Mouse (Mus musculus) forebrain, embryonic 11.5 days (tissue): ENCODE measurements around the gene Nmnat3. TPM values are rescaled to one million over a fixed set of nuclear protein-coding genes. Genes with fewer than 3 reads are reported as not detected.

ENCODE experiments used
- ATAC-seq: fragments of 200-750 bp; cut with Nextera tagmentation; replicated peaks from 2 replicates; pipeline ENCODE4 v1.8.0; 2017; ENCODE audit warnings: moderate TSS enrichment; ENCODE audit not compliant: low FRiP score
- DNase-seq: peaks from one replicate; pipeline ENCODE4 v3.0.0-alpha.2; 2017; ENCODE audit warnings: low spot score
- H3K27ac ChIP-seq: fragments of 300-500 bp; sonication (generic); 2 replicates; pipeline ENCODE4 v1.5.1; 2014; ENCODE audit warnings: low read depth, low read length
- H3K27me3 ChIP-seq: fragments of 300-500 bp; sonication (generic); 2 replicates; pipeline ENCODE4 v1.6.1; 2014; ENCODE audit warnings: mild to moderate bottlenecking, low read length, mixed read lengths; ENCODE audit not compliant: control insufficient read depth, insufficient read depth
- H3K36me3 ChIP-seq: fragments of 300-500 bp; sonication (generic); 2 replicates; pipeline ENCODE4 v1.6.1; 2014; ENCODE audit warnings: mild to moderate bottlenecking, low read length, moderate library complexity, mixed read lengths; ENCODE audit not compliant: control insufficient read depth, insufficient read depth
- H3K4me1 ChIP-seq: fragments of 300-500 bp; sonication (generic); replicated peaks from 2 replicates; pipeline ENCODE4 v1.6.1; 2014; ENCODE audit warnings: low read length, mixed read lengths; ENCODE audit not compliant: control insufficient read depth, insufficient read depth
- H3K4me2 ChIP-seq: fragments of 300-500 bp; sonication (generic); 2 replicates; pipeline ENCODE4 v1.6.1; 2014; ENCODE audit warnings: low read depth, mild to moderate bottlenecking, low read length, moderate library complexity, mixed read lengths; ENCODE audit not compliant: severe bottlenecking
- H3K4me3 ChIP-seq: fragments of 300-500 bp; sonication (generic); 2 replicates; pipeline ENCODE4 v1.5.1; 2014; ENCODE audit warnings: low read depth, low read length
- H3K9ac ChIP-seq: fragments of 300-500 bp; sonication (generic); 2 replicates; pipeline ENCODE4 v1.6.1; 2014; ENCODE audit warnings: low read length
- H3K9me3 ChIP-seq: fragments of 300-500 bp; sonication (generic); 2 replicates; pipeline ENCODE4 v1.6.1; 2016; ENCODE audit warnings: low read length, mixed read lengths; ENCODE audit not compliant: control insufficient read depth
- WGBS: fragments of 180-500 bp; shearing (Covaris S2); extraction: QIAGEN DNeasy Blood & Tissue Kit; methylation state at CpG from one replicate; pipeline ENCODE4 v1.1.7; 2014; 5-methylcytosine and 5-hydroxymethylcytosine counted together
- polyA plus RNA-seq: library from polyadenylated mRNA; unstranded; fragments of >200 nt; fragmentation: Nextera tagmentation; extraction: Ambion mirVana; gene quantifications from 2 replicates; pipeline ENCODE4 v1.2.1, GENCODE M21; 2014

The Nmnat3 gene
- polyA plus RNA-seq, 1 experiment from 2014 or later, result 3.7 TPM

- no peak overlapping the region for H3K27ac ChIP-seq
- H3K4me3 ChIP-seq, result peak overlapping the region; percentile 48
- whole genome bisulfite sequencing, result under 1% methylated on average over 42 of the region's 42 CpGs
- no peaks in the 10 kb centered on the region; the same call in 1 of the 2 replicates for H3K4me1 ChIP-seq
- ATAC-seq (peak; percentile 72), DNase-seq (peak; percentile 75)
- no peaks in the 10 kb centered on the region for H3K36me3 ChIP-seq
- H3K9me3 ChIP-seq, result no peaks in the 10 kb centered on the region
- peak overlapping the region; percentile 78 for H3K4me2 ChIP-seq
- H3K9ac ChIP-seq, result peak overlapping the region; percentile 58
- peaks cover 20% of the 10 kb centered on the region for H3K27me3 ChIP-seq
These were observed 137.5 kb downstream of the Nmnat3 start for GRCm38 (mm10) chr9:98424725-98425210.

GRCm38 (mm10) chr9:98425351-98425880, 138.2 kb downstream of the Nmnat3 start:
- Histone ChIP-seq H3K27ac (no peak overlapping the region), H3K9me3 (no peaks in the 10 kb centered on the region), H3K4me2 (peak overlapping the region; percentile 78), H3K36me3 (no peaks in the 10 kb centered on the region), H3K4me3 (peak overlapping the region; percentile 48), H3K27me3 (peaks cover 20% of the 10 kb centered on the region), H3K9ac (peak overlapping the region; percentile 58), H3K4me1 (no peaks in the 10 kb centered on the region; the same call in 1 of the 2 replicates)
- DNase-seq (no peak), ATAC-seq (no peak)
- 7% methylated on average over 19 of the region's 19 CpGs for WGBS

GRCm38 (mm10) chr9:98427906-98428517, 140.8 kb downstream of the Nmnat3 start:
- H3K9ac ChIP-seq, result no peak overlapping the region
- H3K27me3 ChIP-seq, result peaks cover 20% of the 10 kb centered on the region
- H3K4me1 ChIP-seq, result no peaks in the 10 kb centered on the region; the same call in 1 of the 2 replicates
- 81% methylated on average over 4 of the region's 4 CpGs for WGBS
- no peaks in the 10 kb centered on the region for H3K9me3 ChIP-seq
- no peak for DNase-seq
- H3K4me3 ChIP-seq, result no peak overlapping the region
- ATAC-seq, result no peak
- H3K4me2 ChIP-seq, result no peak overlapping the region
- H3K36me3 ChIP-seq, result no peaks in the 10 kb centered on the region
- H3K27ac ChIP-seq, result no peak overlapping the region

GRCm38 (mm10) chr9:98428783-98429182, 141.5 kb downstream of the Nmnat3 start:
- Histone ChIP-seq H3K27ac (no peak overlapping the region), H3K36me3 (no peaks in the 10 kb centered on the region), H3K9ac (no peak overlapping the region), H3K27me3 (peaks cover 20% of the 10 kb centered on the region), H3K4me2 (no peak overlapping the region), H3K9me3 (no peaks in the 10 kb centered on the region), H3K4me3 (no peak overlapping the region), H3K4me1 (no peaks in the 10 kb centered on the region; the same call in 1 of the 2 replicates)
- ATAC-seq (no peak), DNase-seq (no peak)
- 76% methylated on average over 8 of the region's 8 CpGs for WGBS

GRCm38 (mm10) chr9:98429806-98430205, 142.6 kb downstream of the Nmnat3 start:
- 6% methylated on average over 7 of the region's 7 CpGs for WGBS
- no peak overlapping the region for H3K9ac ChIP-seq
- no peak overlapping the region for H3K27ac ChIP-seq
- H3K9me3 ChIP-seq, result no peaks in the 10 kb centered on the region
- peaks cover 17% of the 10 kb centered on the region for H3K27me3 ChIP-seq
- no peak overlapping the region for H3K4me2 ChIP-seq
- no peak overlapping the region for H3K4me3 ChIP-seq
- DNase-seq (no peak), ATAC-seq (no peak)
- no peaks in the 10 kb centered on the region for H3K36me3 ChIP-seq
- no peaks in the 10 kb centered on the region; the same call in 1 of the 2 replicates for H3K4me1 ChIP-seq

- H3K4me3 ChIP-seq, result no peak overlapping the region
- no peak overlapping the region for H3K27ac ChIP-seq
- DNase-seq (no peak), ATAC-seq (no peak)
- H3K4me2 ChIP-seq, result no peak overlapping the region
- WGBS, result 76% methylated on average over 3 of the region's 3 CpGs
- H3K9ac ChIP-seq, result no peak overlapping the region
- no peaks in the 10 kb centered on the region for H3K9me3 ChIP-seq
- H3K27me3 ChIP-seq, result peaks cover 13% of the 10 kb centered on the region
- H3K36me3 ChIP-seq, result no peaks in the 10 kb centered on the region
- H3K4me1 ChIP-seq, result no peaks in the 10 kb centered on the region; the same call in 1 of the 2 replicates
These were observed 143.3 kb downstream of the Nmnat3 start for GRCm38 (mm10) chr9:98430528-98430927.

GRCm38 (mm10) chr9:98433021-98433420, 145.8 kb downstream of the Nmnat3 start:
- Histone ChIP-seq H3K4me2 (no peak overlapping the region), H3K9ac (no peak overlapping the region), H3K27me3 (peaks cover 2% of the 10 kb centered on the region; the same call in 1 of the 2 replicates), H3K4me3 (no peak overlapping the region), H3K4me1 (no peaks in the 10 kb centered on the region; the same call in 1 of the 2 replicates), H3K36me3 (no peaks in the 10 kb centered on the region), H3K9me3 (no peaks in the 10 kb centered on the region), H3K27ac (no peak overlapping the region)
- no peak for DNase-seq
- 21% methylated on average over 2 of the region's 2 CpGs for WGBS
- no peak for ATAC-seq

- no peak for ATAC-seq
- no peak for DNase-seq
These were observed 146.8 kb downstream of the Nmnat3 start for GRCm38 (mm10) chr9:98433956-98434588.

More at GRCm38 (mm10) chr9:98433956-98434588, 146.8 kb downstream of the Nmnat3 start:
- H3K4me1 ChIP-seq, result no peaks in the 10 kb centered on the region; the same call in 1 of the 2 replicates
- H3K27ac ChIP-seq, result no peak overlapping the region
- H3K9ac ChIP-seq, result no peak overlapping the region; the same call in 1 of the 2 replicates
- no peaks in the 10 kb centered on the region for H3K9me3 ChIP-seq
- WGBS, result 26% methylated on average over 4 of the region's 4 CpGs
- H3K4me2 ChIP-seq, result no peak overlapping the region
- no peak overlapping the region for H3K4me3 ChIP-seq
- peaks cover 2% of the 10 kb centered on the region; the same call in 1 of the 2 replicates for H3K27me3 ChIP-seq
- no peaks in the 10 kb centered on the region for H3K36me3 ChIP-seq
